Comparison of ENCODE assay signal across 10 mouse cellular contexts in genomic region chr4:137470701-137471317, GRCm38 (mm10). TPM values are rescaled to one million over a fixed set of nuclear protein-coding genes. Genes with fewer than 3 reads are reported as not detected.
DNase-seq lines count a peak whose midpoint lies in the region; ATAC-seq and TF ChIP-seq lines count a peak whose summit lies in the region.
"Had no signal": no experiment of that assay in that cellular context is flagged by ENCODE, and none has a peak within 500 bp of the region (broad histone marks: within the 10 kb centered on the region; RNA-seq: fewer than 3 reads in every experiment).

No protein-coding gene starts in this region.

- H3K4me1 ChIP-seq in forebrain, embryonic 12.5 days = peaks cover 38% of the 10 kb centered on the region
- 0 out of 2 replicates have a peak, but pooled peaks cover 3% of the 10 kb centered on the region for H3K4me1 ChIP-seq in forebrain, postnatal 0 days (ENCODE audit: insufficient read depth)
- peaks cover 23% of the 10 kb centered on the region for H3K4me1 ChIP-seq in midbrain, embryonic 13.5 days (replicated peaks)
- H3K4me1 ChIP-seq in midbrain, embryonic 16.5 days (ENCODE audit: control insufficient read depth, insufficient read depth, low read length) = peaks cover 15% of the 10 kb centered on the region
- peaks cover 70% of the 10 kb centered on the region for H3K4me1 ChIP-seq in limb, embryonic 10.5 days

- no peak overlapping the region for H3K9ac ChIP-seq in forebrain, embryonic 12.5 days
- no peak overlapping the region for H3K9ac ChIP-seq in forebrain, postnatal 0 days
- H3K9ac ChIP-seq in midbrain, embryonic 13.5 days (replicated peaks) = no peak overlapping the region
- H3K9ac ChIP-seq in midbrain, embryonic 16.5 days (ENCODE audit: low read depth, low read length) = no peak overlapping the region

- H3K27me3 ChIP-seq in forebrain, embryonic 12.5 days = peaks cover 3% of the 10 kb centered on the region; the same call in 1 of the 2 replicates
- H3K27me3 ChIP-seq in forebrain, postnatal 0 days (ENCODE audit: insufficient read depth, low read length) = no peaks in the 10 kb centered on the region
- H3K27me3 ChIP-seq in midbrain, embryonic 13.5 days = peaks cover 8% of the 10 kb centered on the region
- H3K27me3 ChIP-seq in midbrain, embryonic 16.5 days (ENCODE audit: control insufficient read depth, insufficient read depth, low read depth, low read length) = no peaks in the 10 kb centered on the region
- H3K27me3 ChIP-seq in limb, embryonic 10.5 days (ENCODE audit: low read depth, poor library complexity, severe bottlenecking) = no peaks in the 10 kb centered on the region

- H3K9me3 ChIP-seq in forebrain, embryonic 12.5 days = no peaks in the 10 kb centered on the region
- no peaks in the 10 kb centered on the region for H3K9me3 ChIP-seq in forebrain, postnatal 0 days (ENCODE audit: low read length)
- no peaks in the 10 kb centered on the region for H3K9me3 ChIP-seq in midbrain, embryonic 13.5 days
- H3K9me3 ChIP-seq in midbrain, embryonic 16.5 days (replicated peaks; ENCODE audit: control insufficient read depth, low read length, poor library complexity, severe bottlenecking) = no peaks in the 10 kb centered on the region
- H3K9me3 ChIP-seq in limb, embryonic 10.5 days (replicated peaks) = no peaks in the 10 kb centered on the region

- H3K27ac ChIP-seq in forebrain, embryonic 12.5 days = 0 out of 2 replicates have a peak overlapping the region, but pooled peaks have one; percentile 13
- H3K27ac ChIP-seq in forebrain, postnatal 0 days (ENCODE audit: low read depth, low read length) = no peak overlapping the region
- H3K27ac ChIP-seq in midbrain, embryonic 13.5 days = no peak overlapping the region
- no peak overlapping the region for H3K27ac ChIP-seq in midbrain, embryonic 16.5 days (ENCODE audit: low read length)
- H3K27ac ChIP-seq in limb, embryonic 10.5 days = peak overlapping the region; percentile 92

- ATAC-seq in forebrain, embryonic 12.5 days (ENCODE audit: low FRiP score) = no peak
- ATAC-seq in forebrain, postnatal 0 days = no peak
- ATAC-seq in midbrain, embryonic 13.5 days = no peak
- no peak for ATAC-seq in midbrain, embryonic 16.5 days

- no peak overlapping the region for H3K4me3 ChIP-seq in forebrain, embryonic 12.5 days (replicated peaks)
- no peak overlapping the region for H3K4me3 ChIP-seq in forebrain, postnatal 0 days (ENCODE audit: low read depth, low read length)
- H3K4me3 ChIP-seq in midbrain, embryonic 13.5 days (replicated peaks) = no peak overlapping the region
- H3K4me3 ChIP-seq in midbrain, embryonic 16.5 days (ENCODE audit: low read depth, low read length) = no peak overlapping the region
- H3K4me3 ChIP-seq in limb, embryonic 10.5 days = peak overlapping the region; percentile 83

- TF ChIP-seq CTCF in forebrain, postnatal 0 days (IDR thresholded peaks at IDR 0.05; ENCODE audit: low read depth) = no peak

- no peak for DNase-seq in forebrain, postnatal 0 days
- DNase-seq in limb, embryonic 10.5 days (ENCODE audit: low spot score) = no peak
- peak; percentile 47 for DNase-seq in yolk sac, embryonic 10.5 days (ENCODE audit: low spot score)
- DNase-seq in spleen, postnatal 36 days (ENCODE audit: low spot score in 2 of 2) = no peak
- DNase-seq in ovary, adult 18-20 months (ENCODE audit: low spot score) = no peak
- DNase-seq: layer of hippocampus, postnatal 36 days; thymus, adult 2 months had no signal

- peak overlapping the region; percentile 95 for H3K4me2 ChIP-seq in forebrain, embryonic 12.5 days
- H3K4me2 ChIP-seq in forebrain, postnatal 0 days (ENCODE audit: low read depth) = no peak overlapping the region
- H3K4me2 ChIP-seq in midbrain, embryonic 13.5 days (replicated peaks) = peak overlapping the region; percentile 98; the same call in 1 of the 2 replicates
- H3K4me2 ChIP-seq in midbrain, embryonic 16.5 days (ENCODE audit: low read length) = no peak overlapping the region

- WGBS in forebrain, embryonic 12.5 days = 74% methylated on average over 9 of the region's 9 CpGs
- 81% methylated on average over 9 of the region's 9 CpGs for WGBS in forebrain, postnatal 0 days
- WGBS in midbrain, embryonic 13.5 days = 76% methylated on average over 9 of the region's 9 CpGs
- WGBS in midbrain, embryonic 16.5 days = 74% methylated on average over 9 of the region's 9 CpGs
- WGBS in limb, embryonic 10.5 days = 61% methylated on average over 9 of the region's 9 CpGs

- no peaks in the 10 kb centered on the region for H3K36me3 ChIP-seq in forebrain, embryonic 12.5 days (replicated peaks)
- no peaks in the 10 kb centered on the region for H3K36me3 ChIP-seq in forebrain, postnatal 0 days (ENCODE audit: insufficient read depth)
- no peaks in the 10 kb centered on the region for H3K36me3 ChIP-seq in midbrain, embryonic 13.5 days
- H3K36me3 ChIP-seq in midbrain, embryonic 16.5 days (ENCODE audit: control insufficient read depth, insufficient read depth, low read length) = no peaks in the 10 kb centered on the region
- no peaks in the 10 kb centered on the region for H3K36me3 ChIP-seq in limb, embryonic 10.5 days

RNA-seq across cellular contexts. Expression of gene Hspg2, which starts 2.2 kb away (rescaled TPM):
- polyA plus RNA-seq in forebrain, embryonic 12.5 days (2016; fragmentation: Nextera tagmentation; extraction: Ambion mirVana) = 8.0 and 8.9 TPM in 2 replicates
- 13.8 and 22.6 TPM in 2 replicates for total RNA-seq in forebrain, postnatal 0 days (2014; rRNA removed)
- 2.3 and 2.6 TPM in 2 replicates for polyA plus RNA-seq in forebrain, postnatal 0 days (2015; fragmentation: Nextera tagmentation; extraction: Ambion mirVana)
- polyA plus RNA-seq in midbrain, embryonic 13.5 days (2015; fragmentation: Nextera tagmentation; extraction: Ambion mirVana) = 4.2 and 5.0 TPM in 2 replicates
- polyA plus RNA-seq in midbrain, embryonic 16.5 days (2015; fragmentation: Nextera tagmentation; extraction: Ambion mirVana) = 3.4 and 3.6 TPM in 2 replicates
- 20.8 and 23.3 TPM in 2 replicates for polyA plus RNA-seq in limb, embryonic 10.5 days (2016; fragmentation: Nextera tagmentation; extraction: Ambion mirVana)

RNA-seq across cellular contexts. Expression of gene 1700013G24Rik, which starts 17.7 kb away (rescaled TPM):
- not detected in 2 replicates for polyA plus RNA-seq in forebrain, embryonic 12.5 days (2016; fragmentation: Nextera tagmentation; extraction: Ambion mirVana)
- not detected in 2 replicates for total RNA-seq in forebrain, postnatal 0 days (2014; rRNA removed)
- polyA plus RNA-seq in forebrain, postnatal 0 days (2015; fragmentation: Nextera tagmentation; extraction: Ambion mirVana) = not detected in 2 replicates
- not detected in 2 replicates for polyA plus RNA-seq in midbrain, embryonic 13.5 days (2015; fragmentation: Nextera tagmentation; extraction: Ambion mirVana)
- not detected in 2 replicates for polyA plus RNA-seq in midbrain, embryonic 16.5 days (2015; fragmentation: Nextera tagmentation; extraction: Ambion mirVana)
- polyA plus RNA-seq in limb, embryonic 10.5 days (2016; fragmentation: Nextera tagmentation; extraction: Ambion mirVana) = not detected in 2 replicates
- total RNA-seq: layer of hippocampus, postnatal 36 days had no signal

RNA-seq across cellular contexts. Expression of gene Cela3b, which starts 40.5 kb away (rescaled TPM):
- polyA plus RNA-seq in forebrain, embryonic 12.5 days (2016; fragmentation: Nextera tagmentation; extraction: Ambion mirVana) = not detected in 2 replicates
- not detected in 2 replicates for total RNA-seq in forebrain, postnatal 0 days (2014; rRNA removed)
- polyA plus RNA-seq in forebrain, postnatal 0 days (2015; fragmentation: Nextera tagmentation; extraction: Ambion mirVana) = not detected in 2 replicates
- polyA plus RNA-seq in midbrain, embryonic 13.5 days (2015; fragmentation: Nextera tagmentation; extraction: Ambion mirVana) = not detected in 2 replicates
- polyA plus RNA-seq in midbrain, embryonic 16.5 days (2015; fragmentation: Nextera tagmentation; extraction: Ambion mirVana) = not detected in 2 replicates
- not detected in 2 replicates for polyA plus RNA-seq in limb, embryonic 10.5 days (2016; fragmentation: Nextera tagmentation; extraction: Ambion mirVana)
- total RNA-seq: layer of hippocampus, postnatal 36 days had no signal

Comparison
In these comparisons a context has a peak if more than half of its experiments do, and no peak if none do; other contexts are left out.
1. H3K27ac ChIP-seq: peak in forebrain, embryonic 12.5 days (single experiment) and limb, embryonic 10.5 days (single experiment); none in forebrain, postnatal 0 days (single experiment), midbrain, embryonic 13.5 days (single experiment) and midbrain, embryonic 16.5 days (single experiment).
2. H3K4me2 ChIP-seq: peak in forebrain, embryonic 12.5 days (single experiment) and midbrain, embryonic 13.5 days (single experiment); none in forebrain, postnatal 0 days (single experiment) and midbrain, embryonic 16.5 days (single experiment).